Mouse (Mus musculus): ENCODE measurements around the gene Adamts4.

Gene Adamts4

GRCm38 (mm10) chr1:171249913-171250600 lies at the start of gene Adamts4:
Gene Adamts4, plus strand, starts transcription at chr1:171250421.
- in situ Hi-C loops (cut with MboI; ENCODE audit: low pct_unique_long_range_greater_than_20kb in 1 of 2, low sequenced_read_pairs in 2 of 2, unreplicated experiment in 1 of 2): no loop called here

- in situ Hi-C loops (cut with MboI; ENCODE audit: low pct_unique_long_range_greater_than_20kb in 1 of 2, low sequenced_read_pairs in 2 of 2, unreplicated experiment in 1 of 2): no loop called here
Observed at GRCm38 (mm10) chr1:171200769-171201168, 49.5 kb upstream of the Adamts4 start.

- in situ Hi-C loops (cut with MboI; ENCODE audit: low pct_unique_long_range_greater_than_20kb in 1 of 2, low sequenced_read_pairs in 2 of 2, unreplicated experiment in 1 of 2): no loop called here
Observed at GRCm38 (mm10) chr1:171203471-171204248, 46.6 kb upstream of the Adamts4 start.

- in situ Hi-C loops (cut with MboI; ENCODE audit: low pct_unique_long_range_greater_than_20kb in 1 of 2, low sequenced_read_pairs in 2 of 2, unreplicated experiment in 1 of 2): no loop called here
Observed at GRCm38 (mm10) chr1:171204249-171204644, 46.0 kb upstream of the Adamts4 start.

- in situ Hi-C loops (cut with MboI; ENCODE audit: low pct_unique_long_range_greater_than_20kb in 1 of 2, low sequenced_read_pairs in 2 of 2, unreplicated experiment in 1 of 2): no loop called here
Observed at GRCm38 (mm10) chr1:171205704-171206493, 44.3 kb upstream of the Adamts4 start.

- in situ Hi-C loops (cut with MboI; ENCODE audit: low pct_unique_long_range_greater_than_20kb in 1 of 2, low sequenced_read_pairs in 2 of 2, unreplicated experiment in 1 of 2): no loop called here
Observed at GRCm38 (mm10) chr1:171209409-171209808, 40.8 kb upstream of the Adamts4 start.

- in situ Hi-C loops (cut with MboI; ENCODE audit: low pct_unique_long_range_greater_than_20kb in 1 of 2, low sequenced_read_pairs in 2 of 2, unreplicated experiment in 1 of 2): loop anchor here in 1 of 2 experiments (10.0 kb wide), 1 partner anchor 88 kb away; no protein-coding TSS in a partner anchor
Observed at GRCm38 (mm10) chr1:171212854-171213253, 37.4 kb upstream of the Adamts4 start.

GRCm38 (mm10) chr1:171213801-171214496 lies 36.3 kb upstream of the Adamts4 start, which contains the start of gene Nr1i3:
Gene Nr1i3, plus strand, starts transcription at chr1:171213970.
- in situ Hi-C loops (cut with MboI; ENCODE audit: low pct_unique_long_range_greater_than_20kb in 1 of 2, low sequenced_read_pairs in 2 of 2, unreplicated experiment in 1 of 2): loop anchor here in 1 of 2 experiments (10.0 kb wide), 1 partner anchor 89 kb away; no protein-coding TSS in a partner anchor

- in situ Hi-C loops (cut with MboI; ENCODE audit: low pct_unique_long_range_greater_than_20kb in 1 of 2, low sequenced_read_pairs in 2 of 2, unreplicated experiment in 1 of 2): loop anchor here in 1 of 2 experiments (10.0 kb wide), 1 partner anchor 92 kb away; no protein-coding TSS in a partner anchor
Observed at GRCm38 (mm10) chr1:171216241-171216955, 33.8 kb upstream of the Adamts4 start.

GRCm38 (mm10) chr1:171220871-171221270 lies 29.4 kb upstream of the Adamts4 start:
- in situ Hi-C loops (cut with MboI; ENCODE audit: low pct_unique_long_range_greater_than_20kb in 1 of 2, low sequenced_read_pairs in 2 of 2, unreplicated experiment in 1 of 2): loop anchor here in 1 of 2 experiments (5.0 kb wide), 1 partner anchor 109 kb away; the partner anchor contains the start of gene Cfap126

GRCm38 (mm10) chr1:171221281-171222193 lies 28.7 kb upstream of the Adamts4 start:
- in situ Hi-C loops (cut with MboI; ENCODE audit: low pct_unique_long_range_greater_than_20kb in 1 of 2, low sequenced_read_pairs in 2 of 2, unreplicated experiment in 1 of 2): loop anchor here in 1 of 2 experiments (5.0 kb wide), 1 partner anchor 109 kb away; the partner anchor contains the start of gene Cfap126

GRCm38 (mm10) chr1:171222238-171223155 lies 27.7 kb upstream of the Adamts4 start, which contains the start of gene Tomm40l:
Gene Tomm40l, minus strand, starts transcription at chr1:171222514.
- in situ Hi-C loops (cut with MboI; ENCODE audit: low pct_unique_long_range_greater_than_20kb in 1 of 2, low sequenced_read_pairs in 2 of 2, unreplicated experiment in 1 of 2): loop anchor here in 1 of 2 experiments (5.0 kb wide), 1 partner anchor 110 kb away; the partner anchor contains the start of gene Cfap126

- in situ Hi-C loops (cut with MboI; ENCODE audit: low pct_unique_long_range_greater_than_20kb in 1 of 2, low sequenced_read_pairs in 2 of 2, unreplicated experiment in 1 of 2): loop anchor here in 1 of 2 experiments (5.0 kb wide), 1 partner anchor 111 kb away; the partner anchor contains the start of gene Cfap126
Observed at GRCm38 (mm10) chr1:171223168-171223567, 27.1 kb upstream of the Adamts4 start.

GRCm38 (mm10) chr1:171223796-171224195 lies 26.4 kb upstream of the Adamts4 start:
- in situ Hi-C loops (cut with MboI; ENCODE audit: low pct_unique_long_range_greater_than_20kb in 1 of 2, low sequenced_read_pairs in 2 of 2, unreplicated experiment in 1 of 2): loop anchor here in 1 of 2 experiments (5.0 kb wide), 1 partner anchor 111 kb away; the partner anchor contains the start of gene Cfap126

GRCm38 (mm10) chr1:171224857-171225256 lies 25.4 kb upstream of the Adamts4 start, which contains the start of gene Apoa2:
Gene Apoa2, plus strand, starts transcription at chr1:171225054.
- in situ Hi-C loops (cut with MboI; ENCODE audit: low pct_unique_long_range_greater_than_20kb in 1 of 2, low sequenced_read_pairs in 2 of 2, unreplicated experiment in 1 of 2): loop anchor here in 1 of 2 experiments (5.0 kb wide), 1 partner anchor 113 kb away; the partner anchor contains the start of gene Cfap126

All from mouse embryonic stem cell (cell line).